Mouse (Mus musculus): ENCODE data around the gene Mtus2. TPM values are rescaled to one million over a fixed set of nuclear protein-coding genes. Genes with fewer than 3 reads are reported as not detected.
A peak's percentile ranks its signal among the peaks of the same experiment; 100 is the strongest.
"Not testable (repeated sequence)": the region's sequence is repeated elsewhere in the genome, so short reads cannot be mapped to it uniquely, and the experiment has no call there.

The Mtus2 gene
- polyA plus RNA-seq, 1 experiment from 2014 or later: 43.1 TPM

DNA sequence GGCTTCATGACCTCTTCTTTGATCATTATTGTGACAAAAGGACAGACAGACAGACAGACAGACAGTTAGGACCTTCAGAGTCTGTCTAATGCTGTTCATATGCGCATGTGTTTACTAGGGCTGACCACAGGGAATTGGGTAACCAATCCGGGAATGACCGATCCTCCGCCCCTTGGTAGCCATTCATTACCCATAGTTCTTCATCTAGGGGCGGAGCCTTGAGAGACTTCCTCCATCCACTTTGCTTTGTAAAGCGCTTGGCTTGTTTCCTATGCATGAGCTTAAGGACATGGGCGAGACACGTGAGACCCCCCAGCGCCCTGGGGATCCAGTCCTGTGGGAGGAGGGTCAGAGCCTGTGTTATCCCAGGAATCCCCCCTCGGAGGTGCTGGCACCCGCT is 345.8 kb downstream of the Mtus2 start:
- no peaks in the 10 kb centered on the region for H3K4me1 ChIP-seq (replicated peaks)
- peaks cover 53% of the 10 kb centered on the region for H3K36me3 ChIP-seq
- H3K9me3 ChIP-seq: no peaks in the 10 kb centered on the region
- ATAC-seq (ENCODE audit: low FRiP score, low read depth): no peak
- no peak overlapping the region for H3K4me2 ChIP-seq
- H3K27me3 ChIP-seq: no peaks in the 10 kb centered on the region
- H3K4me3 ChIP-seq: no peak overlapping the region
- 84% methylated on average over 11 of the region's 11 CpGs for WGBS
- H3K9ac ChIP-seq: no peak overlapping the region
- no peak overlapping the region for H3K27ac ChIP-seq (replicated peaks)

GRCm38 (mm10) chr5:148304112-148304511 is 347.0 kb downstream of the Mtus2 start:
- WGBS: 87% methylated on average over 2 of the region's 2 CpGs
- H3K27ac ChIP-seq (replicated peaks): no peak overlapping the region
- H3K9me3 ChIP-seq: no peaks in the 10 kb centered on the region
- no peak overlapping the region for H3K4me2 ChIP-seq
- no peak for ATAC-seq (ENCODE audit: low FRiP score, low read depth)
- H3K4me1 ChIP-seq (replicated peaks): no peaks in the 10 kb centered on the region
- no peaks in the 10 kb centered on the region for H3K27me3 ChIP-seq
- no peak overlapping the region for H3K4me3 ChIP-seq
- H3K9ac ChIP-seq: no peak overlapping the region
- peaks cover 45% of the 10 kb centered on the region for H3K36me3 ChIP-seq

- Histone ChIP-seq H3K27ac (replicated peaks) (no peak overlapping the region), H3K9me3 (no peaks in the 10 kb centered on the region), H3K4me3 (no peak overlapping the region), H3K27me3 (no peaks in the 10 kb centered on the region), H3K4me1 (replicated peaks) (no peaks in the 10 kb centered on the region), H3K4me2 (no peak overlapping the region), H3K36me3 (peaks cover 28% of the 10 kb centered on the region), H3K9ac (no peak overlapping the region)
- ATAC-seq (ENCODE audit: low FRiP score, low read depth): no peak
- WGBS: 77% methylated on average over 10 of the region's 10 CpGs
Observed at GRCm38 (mm10) chr5:148310790-148311189, 353.7 kb downstream of the Mtus2 start.

DNA sequence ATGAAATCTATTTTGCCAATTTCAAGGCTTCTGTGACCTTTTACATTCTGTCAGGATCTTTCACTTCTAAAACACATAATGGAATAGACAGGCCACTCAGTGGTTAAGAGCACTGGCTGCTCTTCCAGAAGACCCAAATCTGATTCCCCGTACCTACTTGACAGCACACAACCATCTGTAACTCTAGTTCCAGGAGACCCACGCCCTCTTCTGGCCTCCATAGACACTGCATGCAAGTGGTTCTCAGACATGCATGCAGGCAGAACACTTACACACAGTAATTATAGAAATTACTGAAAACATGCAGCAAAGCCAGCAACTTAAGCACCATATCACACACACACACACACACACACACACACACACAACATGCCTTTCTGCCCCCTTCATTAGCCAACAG is 355.3 kb downstream of the Mtus2 start:
- H3K4me2 ChIP-seq: no peak overlapping the region
- ATAC-seq (ENCODE audit: low FRiP score, low read depth): no peak
- H3K27ac ChIP-seq (replicated peaks): no peak overlapping the region
- WGBS: 51% methylated on average over 2 of the region's 2 CpGs
- no peaks in the 10 kb centered on the region for H3K4me1 ChIP-seq (replicated peaks)
- no peak overlapping the region for H3K4me3 ChIP-seq
- peaks cover 17% of the 10 kb centered on the region for H3K36me3 ChIP-seq
- H3K9me3 ChIP-seq: no peaks in the 10 kb centered on the region
- H3K9ac ChIP-seq: no peak overlapping the region
- no peaks in the 10 kb centered on the region for H3K27me3 ChIP-seq

GRCm38 (mm10) chr5:148314931-148315330 is 357.8 kb downstream of the Mtus2 start:
- no peak for ATAC-seq (ENCODE audit: low FRiP score, low read depth)
- Histone ChIP-seq H3K4me1 (replicated peaks) (no peaks in the 10 kb centered on the region), H3K9ac (no peak overlapping the region), H3K4me2 (no peak overlapping the region), H3K27ac (replicated peaks) (no peak overlapping the region), H3K27me3 (no peaks in the 10 kb centered on the region), H3K4me3 (no peak overlapping the region), H3K9me3 (no peaks in the 10 kb centered on the region), H3K36me3 (peaks cover 14% of the 10 kb centered on the region)
- WGBS: 91% methylated on average over 5 of the region's 5 CpGs

DNA sequence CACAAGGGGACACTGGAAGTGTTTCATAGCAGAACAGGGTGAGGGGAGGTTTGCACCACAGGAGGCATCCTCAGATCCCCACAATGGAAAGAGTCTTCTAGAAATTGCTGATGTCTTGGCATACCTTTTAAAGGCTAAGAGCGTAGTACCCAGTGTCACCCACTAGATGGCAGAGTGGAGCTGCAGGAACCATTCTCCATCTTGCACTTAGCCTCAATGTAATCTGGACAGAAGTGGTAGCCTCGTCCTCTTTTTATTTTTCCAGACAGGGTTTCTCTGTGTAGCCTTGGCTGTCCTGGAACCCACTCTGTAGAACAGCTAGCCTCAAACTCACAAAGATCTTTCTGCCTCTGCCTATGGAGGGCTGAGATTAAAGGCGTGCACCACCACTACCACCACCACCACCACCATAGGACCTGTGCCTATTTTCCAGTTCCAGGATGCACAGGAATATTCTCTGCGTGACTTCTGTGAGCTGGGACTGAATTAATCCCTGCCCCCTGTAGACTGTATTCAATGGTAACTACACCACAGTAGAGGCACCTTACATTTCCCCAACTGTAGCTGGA is 368.3 kb downstream of the Mtus2 start:
- Histone ChIP-seq H3K4me1 (replicated peaks) (no peaks in the 10 kb centered on the region), H3K9me3 (no peaks in the 10 kb centered on the region), H3K4me2 (no peak overlapping the region), H3K9ac (no peak overlapping the region), H3K27me3 (no peaks in the 10 kb centered on the region), H3K36me3 (no peaks in the 10 kb centered on the region), H3K27ac (replicated peaks) (no peak overlapping the region), H3K4me3 (no peak overlapping the region)
- peak; percentile 42; the same call in 1 of the 2 replicates for ATAC-seq (ENCODE audit: low FRiP score, low read depth)
- 46% methylated on average over 4 of the region's 4 CpGs for WGBS

DNA sequence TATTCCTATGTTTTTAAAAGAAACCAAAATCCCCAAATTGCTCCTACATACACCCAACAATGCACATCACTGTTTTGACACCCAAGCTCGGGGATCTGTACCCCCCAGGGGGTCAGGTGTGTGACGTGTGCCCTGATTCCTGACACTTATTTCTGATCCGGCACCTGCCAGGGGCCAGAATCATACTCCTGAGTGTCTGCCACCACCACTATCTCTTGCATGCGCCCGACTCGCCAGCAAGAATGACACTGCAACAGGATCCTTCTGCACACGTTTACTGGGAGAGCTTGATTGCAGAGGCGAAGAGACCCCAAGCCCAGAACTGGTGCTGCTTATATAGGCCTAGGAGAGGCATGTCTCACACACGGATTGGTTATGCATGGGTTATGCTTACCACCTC is 369.2 kb downstream of the Mtus2 start:
- not testable (repeated sequence) for H3K36me3 ChIP-seq; H3K27me3 ChIP-seq; H3K4me3 ChIP-seq; ATAC-seq (ENCODE audit: low FRiP score, low read depth); H3K9ac ChIP-seq; H3K4me1 ChIP-seq (replicated peaks); H3K27ac ChIP-seq (replicated peaks); H3K4me2 ChIP-seq; H3K9me3 ChIP-seq
- 94% methylated on average over 9 of the region's 9 CpGs for WGBS

DNA sequence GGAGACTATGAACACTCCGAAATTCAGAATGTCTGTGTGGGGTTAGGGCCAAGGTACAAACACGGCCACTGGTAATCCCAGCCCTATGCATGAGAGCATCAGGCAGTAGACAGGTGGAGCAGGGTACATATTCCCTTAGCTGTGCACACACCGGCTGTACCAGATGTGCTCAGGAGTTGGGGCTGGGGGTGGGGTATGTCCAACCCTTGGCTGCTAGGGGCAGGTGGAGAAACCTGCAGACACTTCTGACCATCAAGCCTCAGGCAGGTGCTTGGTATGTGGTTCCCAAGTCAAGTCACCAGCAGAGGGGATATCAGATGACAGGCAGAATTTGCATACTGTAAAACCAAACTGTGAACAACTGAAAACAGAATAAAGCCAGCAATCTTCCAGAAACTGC is 371.9 kb downstream of the Mtus2 start:
- Histone ChIP-seq H3K9me3 (no peaks in the 10 kb centered on the region), H3K27me3 (no peaks in the 10 kb centered on the region), H3K4me1 (replicated peaks) (no peaks in the 10 kb centered on the region), H3K9ac (no peak overlapping the region), H3K4me3 (no peak overlapping the region), H3K4me2 (no peak overlapping the region), H3K36me3 (0 out of 2 replicates have a peak, but pooled peaks cover 2% of the 10 kb centered on the region), H3K27ac (replicated peaks) (no peak overlapping the region)
- 92% methylated on average over 3 of the region's 3 CpGs for WGBS
- ATAC-seq (ENCODE audit: low FRiP score, low read depth): no peak

GRCm38 (mm10) chr5:148331229-148331776 is 374.2 kb downstream of the Mtus2 start:
- H3K4me1 ChIP-seq (replicated peaks): no peaks in the 10 kb centered on the region
- H3K4me2 ChIP-seq: no peak overlapping the region
- no peaks in the 10 kb centered on the region for H3K9me3 ChIP-seq
- no peak overlapping the region for H3K27ac ChIP-seq (replicated peaks)
- WGBS: 74% methylated on average over 11 of the region's 11 CpGs
- no peak overlapping the region for H3K9ac ChIP-seq
- H3K4me3 ChIP-seq: no peak overlapping the region
- ATAC-seq (ENCODE audit: low FRiP score, low read depth): 0 out of 2 replicates have a peak, but pooled peaks have one; percentile 13
- H3K36me3 ChIP-seq: 0 out of 2 replicates have a peak, but pooled peaks cover 11% of the 10 kb centered on the region
- no peaks in the 10 kb centered on the region for H3K27me3 ChIP-seq

GRCm38 (mm10) chr5:148331926-148332621 is 375.0 kb downstream of the Mtus2 start:
- H3K4me3 ChIP-seq: no peak overlapping the region
- no peaks in the 10 kb centered on the region for H3K9me3 ChIP-seq
- peak; percentile 24; the same call in 1 of the 2 replicates for ATAC-seq (ENCODE audit: low FRiP score, low read depth)
- no peaks in the 10 kb centered on the region for H3K4me1 ChIP-seq (replicated peaks)
- no peak overlapping the region for H3K27ac ChIP-seq (replicated peaks)
- WGBS: 79% methylated on average over 18 of the region's 18 CpGs
- no peaks in the 10 kb centered on the region for H3K27me3 ChIP-seq
- H3K9ac ChIP-seq: no peak overlapping the region
- H3K4me2 ChIP-seq: no peak overlapping the region
- H3K36me3 ChIP-seq: 0 out of 2 replicates have a peak, but pooled peaks cover 11% of the 10 kb centered on the region

DNA sequence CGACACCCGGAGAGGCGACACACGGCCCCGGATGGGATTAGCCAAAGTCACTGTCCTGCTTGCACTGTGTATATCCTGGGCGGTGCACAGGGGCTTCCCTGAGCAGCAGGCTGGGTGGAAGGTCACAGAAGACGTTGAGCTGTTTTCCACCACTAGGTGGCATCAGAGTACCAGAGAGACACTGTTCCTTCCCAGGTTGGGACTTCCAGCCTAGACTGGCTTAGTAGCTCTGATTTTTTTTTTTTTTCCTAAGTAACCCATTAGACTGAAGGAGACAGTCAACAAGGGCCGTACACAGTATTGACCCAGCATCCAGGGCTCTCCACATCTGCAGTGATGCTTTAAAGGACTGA is 375.5 kb downstream of the Mtus2 start:
- Histone ChIP-seq H3K27ac (replicated peaks) (no peak overlapping the region), H3K4me3 (no peak overlapping the region), H3K4me2 (no peak overlapping the region), H3K36me3 (0 out of 2 replicates have a peak, but pooled peaks cover 11% of the 10 kb centered on the region), H3K4me1 (replicated peaks) (no peaks in the 10 kb centered on the region), H3K27me3 (no peaks in the 10 kb centered on the region), H3K9ac (no peak overlapping the region), H3K9me3 (no peaks in the 10 kb centered on the region)
- ATAC-seq (ENCODE audit: low FRiP score, low read depth): peak; percentile 75
- 35% methylated on average over 8 of the region's 8 CpGs for WGBS

GRCm38 (mm10) chr5:148339126-148339525 is 382.0 kb downstream of the Mtus2 start:
- WGBS: 93% methylated on average over 5 of the region's 5 CpGs
- no peak overlapping the region for H3K4me3 ChIP-seq
- no peaks in the 10 kb centered on the region for H3K9me3 ChIP-seq
- H3K4me1 ChIP-seq (replicated peaks): peaks cover 12% of the 10 kb centered on the region
- H3K27ac ChIP-seq (replicated peaks): no peak overlapping the region
- no peaks in the 10 kb centered on the region for H3K27me3 ChIP-seq
- no peak overlapping the region for H3K4me2 ChIP-seq
- H3K9ac ChIP-seq: no peak overlapping the region
- 0 out of 2 replicates have a peak, but pooled peaks cover 8% of the 10 kb centered on the region for H3K36me3 ChIP-seq
- ATAC-seq (ENCODE audit: low FRiP score, low read depth): no peak
